Mouse (Mus musculus): ENCODE results near the gene Mafg.
A peak's percentile ranks its signal among the peaks of the same experiment; 100 is the strongest.

The Mafg gene

GRCm38 (mm10) chr11:120623961-120624679, 9.3 kb downstream of the Mafg start:
- peak in 1 of 2 experiments; percentile 66 for DNase-seq (ENCODE audit: low spot score in 2 of 2)

GRCm38 (mm10) chr11:120622805-120623204, 10.6 kb downstream of the Mafg start:
- no peak for DNase-seq (ENCODE audit: low spot score in 2 of 2)

GRCm38 (mm10) chr11:120620195-120620594, 13.2 kb downstream of the Mafg start:
- no peak for DNase-seq (ENCODE audit: low spot score in 2 of 2)

GRCm38 (mm10) chr11:120618619-120619535, 14.5 kb downstream of the Mafg start:
- DNase-seq (ENCODE audit: low spot score in 2 of 2): no peak

- DNase-seq (ENCODE audit: low spot score in 2 of 2): peak; percentile 87 to 91
These were observed 15.8 kb downstream of the Mafg start, which contains the start of gene Pcyt2 for GRCm38 (mm10) chr11:120617519-120618112. Pcyt2 (minus strand) TSS chr11:120617936.

GRCm38 (mm10) chr11:120616617-120617294, 16.6 kb downstream of the Mafg start:
- DNase-seq (ENCODE audit: low spot score in 2 of 2): no peak

- DNase-seq (ENCODE audit: low spot score in 2 of 2): no peak
These were observed 17.7 kb downstream of the Mafg start for GRCm38 (mm10) chr11:120615606-120616203.

GRCm38 (mm10) chr11:120615167-120615566, 18.2 kb downstream of the Mafg start:
- DNase-seq (ENCODE audit: low spot score in 2 of 2): no peak

GRCm38 (mm10) chr11:120613976-120614375, 19.4 kb downstream of the Mafg start:
- no peak for DNase-seq (ENCODE audit: low spot score in 2 of 2)

GRCm38 (mm10) chr11:120613481-120613972, 19.9 kb downstream of the Mafg start:
- no peak for DNase-seq (ENCODE audit: low spot score in 2 of 2)

- DNase-seq (ENCODE audit: low spot score in 2 of 2): peak in 1 of 2 experiments; percentile 64
These were observed 20.6 kb downstream of the Mafg start for GRCm38 (mm10) chr11:120612763-120613162.

GRCm38 (mm10) chr11:120610477-120611046, 22.8 kb downstream of the Mafg start:
- no peak for DNase-seq (ENCODE audit: low spot score in 2 of 2)

GRCm38 (mm10) chr11:120609250-120609649, 24.1 kb downstream of the Mafg start:
- no peak for DNase-seq (ENCODE audit: low spot score in 2 of 2)

- DNase-seq (ENCODE audit: low spot score in 2 of 2): no peak
These were observed 25.0 kb downstream of the Mafg start, which contains the start of gene Npb for GRCm38 (mm10) chr11:120608241-120609034. Npb (plus strand) TSS chr11:120608477.

- no peak for DNase-seq (ENCODE audit: low spot score in 2 of 2)
These were observed 26.6 kb downstream of the Mafg start for GRCm38 (mm10) chr11:120606764-120607163.

GRCm38 (mm10) chr11:120605667-120606066, 27.7 kb downstream of the Mafg start:
- no peak for DNase-seq (ENCODE audit: low spot score in 2 of 2)

- no peak for DNase-seq (ENCODE audit: low spot score in 2 of 2)
These were observed 29.9 kb downstream of the Mafg start for GRCm38 (mm10) chr11:120603545-120603944.

GRCm38 (mm10) chr11:120600716-120601115, 32.7 kb downstream of the Mafg start:
- no peak for DNase-seq (ENCODE audit: low spot score in 2 of 2)

GRCm38 (mm10) chr11:120598990-120599549, 34.3 kb downstream of the Mafg start:
- no peak for DNase-seq (ENCODE audit: low spot score in 2 of 2)

All from frontal cortex, postnatal 10 days (tissue).